Mouse (Mus musculus): ENCODE measurements at regions not wholly inside any gene's neighbourhood (a gene's known extent, or its start where the extent isn't known, plus 50 kb on each side); places are given as distances from the start of the nearest gene placed in this dataset.

DNA sequence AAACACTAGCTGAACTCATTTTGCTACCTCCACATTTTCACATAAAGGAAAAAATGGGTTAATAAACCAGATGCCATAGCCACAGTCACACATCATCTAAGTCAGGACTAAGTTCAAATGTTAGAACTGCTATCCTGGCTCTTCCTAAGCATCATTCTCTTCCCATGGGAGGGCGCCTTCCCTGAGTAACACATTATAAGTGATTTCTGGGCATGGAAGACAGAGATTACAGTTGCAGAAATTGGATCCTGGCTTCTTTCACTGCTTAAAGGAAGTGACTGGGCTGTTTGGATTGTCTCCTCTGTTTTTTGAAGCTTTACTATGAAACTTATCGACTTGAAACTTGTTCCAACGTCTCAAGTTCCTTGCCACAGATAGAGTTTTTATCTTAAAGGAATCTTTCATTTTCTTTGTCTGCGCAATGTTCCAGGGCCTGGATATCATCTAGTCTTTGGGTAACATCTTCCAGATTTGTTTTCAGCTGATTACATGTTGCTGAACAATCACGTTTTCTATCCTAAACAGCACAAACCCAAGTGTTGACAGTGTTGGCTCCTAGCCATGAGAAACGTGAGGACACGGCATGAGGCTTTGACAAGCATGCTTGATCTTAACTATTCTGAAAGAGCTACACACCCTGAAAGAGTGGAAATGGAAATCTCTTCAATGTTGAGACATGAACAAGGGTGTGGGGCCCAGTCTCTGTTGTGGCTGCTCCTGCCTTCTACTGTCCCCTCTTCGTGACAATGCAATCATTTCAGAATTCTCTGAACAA lies 700.9 kb upstream of the Zeb2 start:
- no peak overlapping the region for H3K4me3 ChIP-seq (ENCODE audit: low read depth, low read length)

DNA sequence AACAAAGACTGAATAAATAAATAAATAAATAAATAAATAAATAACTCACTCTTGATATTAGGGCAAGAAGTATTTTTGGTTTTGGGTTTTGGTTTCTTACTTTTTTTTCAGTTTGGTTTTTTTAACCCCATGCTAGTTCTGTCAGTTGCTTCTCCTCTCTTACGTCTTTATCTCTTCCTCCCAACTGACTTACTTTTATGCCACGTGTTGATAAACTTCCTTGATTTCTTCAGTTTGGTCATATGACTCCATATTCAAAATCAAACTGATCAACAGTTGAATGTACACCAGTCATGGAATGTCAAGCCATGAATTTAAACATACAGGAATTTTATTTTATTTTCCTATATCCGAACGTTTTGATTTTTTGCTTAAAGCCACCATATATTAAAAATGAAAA lies 697.5 kb upstream of the Zeb2 start:
- Histone ChIP-seq H3K9me3 (replicated peaks; ENCODE audit: control insufficient read depth, low read length) (no peaks in the 10 kb centered on the region), H3K4me3 (ENCODE audit: low read depth, low read length) (no peak overlapping the region), H3K4me2 (ENCODE audit: low read depth, low read length) (no peak overlapping the region), H3K4me1 (ENCODE audit: control insufficient read depth, insufficient read depth) (no peaks in the 10 kb centered on the region), H3K27ac (ENCODE audit: low read depth) (no peak overlapping the region), H3K27me3 (ENCODE audit: control insufficient read depth, insufficient read depth, low read length) (no peaks in the 10 kb centered on the region), H3K9ac (replicated peaks; ENCODE audit: low read depth, low read length) (no peak overlapping the region), H3K36me3 (replicated peaks; ENCODE audit: control insufficient read depth, insufficient read depth, low read length) (no peaks in the 10 kb centered on the region)
- no peak for TF ChIP-seq EP300 (IDR thresholded peaks at IDR 0.05; ENCODE audit: low read depth)
- no peak for TF ChIP-seq CTCF (IDR thresholded peaks at IDR 0.05; ENCODE audit: low read depth)
- WGBS, result 84% methylated on average over 4 of the region's 4 CpGs
- DNase-seq (ENCODE audit: low spot score), result no peak
- no peak for ATAC-seq (ENCODE audit: insufficient read depth, low read depth)

More for the DNA sequence above, 700.9 kb upstream of the Zeb2 start:
- DNase-seq (ENCODE audit: low spot score) (peak; percentile 8), ATAC-seq (ENCODE audit: insufficient read depth, low read depth) (no peak)
- Histone ChIP-seq H3K4me2 (ENCODE audit: low read depth, low read length) (no peak overlapping the region), H3K27ac (ENCODE audit: low read depth) (no peak overlapping the region), H3K9me3 (replicated peaks; ENCODE audit: control insufficient read depth, low read length) (no peaks in the 10 kb centered on the region), H3K27me3 (ENCODE audit: control insufficient read depth, insufficient read depth, low read length) (no peaks in the 10 kb centered on the region), H3K9ac (replicated peaks; ENCODE audit: low read depth, low read length) (no peak overlapping the region), H3K4me1 (ENCODE audit: control insufficient read depth, insufficient read depth) (no peaks in the 10 kb centered on the region), H3K36me3 (replicated peaks; ENCODE audit: control insufficient read depth, insufficient read depth, low read length) (no peaks in the 10 kb centered on the region)
- WGBS, result 30% methylated on average over 8 of the region's 8 CpGs
- no peak for TF ChIP-seq EP300 (IDR thresholded peaks at IDR 0.05; ENCODE audit: low read depth)
- no peak for TF ChIP-seq CTCF (IDR thresholded peaks at IDR 0.05; ENCODE audit: low read depth)

DNA sequence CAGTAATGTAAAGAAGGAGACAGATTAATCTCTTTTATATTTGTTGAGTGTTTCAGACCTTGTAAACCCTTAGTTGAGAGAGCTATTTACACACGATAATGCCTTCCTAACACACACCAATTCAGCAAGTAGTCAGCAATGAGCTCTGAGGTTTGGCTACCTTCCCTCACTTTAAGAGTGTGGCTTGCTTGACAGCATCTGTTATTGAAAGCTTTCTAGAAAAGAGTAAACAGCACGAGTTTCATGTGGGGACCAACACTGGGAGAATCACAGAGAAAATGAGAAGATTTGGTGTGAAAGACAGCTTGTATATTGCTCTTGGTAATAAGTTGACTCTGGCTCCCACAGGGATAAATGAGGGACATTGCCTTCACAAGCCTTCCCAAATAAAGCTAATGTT lies 688.1 kb upstream of the Zeb2 start:
- Histone ChIP-seq H3K4me1 (ENCODE audit: control insufficient read depth, insufficient read depth) (no peaks in the 10 kb centered on the region), H3K9ac (replicated peaks; ENCODE audit: low read depth, low read length) (no peak overlapping the region), H3K9me3 (replicated peaks; ENCODE audit: control insufficient read depth, low read length) (no peaks in the 10 kb centered on the region), H3K27me3 (ENCODE audit: control insufficient read depth, insufficient read depth, low read length) (no peaks in the 10 kb centered on the region), H3K36me3 (replicated peaks; ENCODE audit: control insufficient read depth, insufficient read depth, low read length) (no peaks in the 10 kb centered on the region), H3K27ac (ENCODE audit: low read depth) (no peak overlapping the region), H3K4me2 (ENCODE audit: low read depth, low read length) (no peak overlapping the region), H3K4me3 (ENCODE audit: low read depth, low read length) (no peak overlapping the region)
- 54% methylated on average over 2 of the region's 2 CpGs for WGBS
- DNase-seq (ENCODE audit: low spot score) (no peak), ATAC-seq (ENCODE audit: insufficient read depth, low read depth) (no peak)
- TF ChIP-seq CTCF (IDR thresholded peaks at IDR 0.05; ENCODE audit: low read depth) (no peak), EP300 (IDR thresholded peaks at IDR 0.05; ENCODE audit: low read depth) (no peak)

DNA sequence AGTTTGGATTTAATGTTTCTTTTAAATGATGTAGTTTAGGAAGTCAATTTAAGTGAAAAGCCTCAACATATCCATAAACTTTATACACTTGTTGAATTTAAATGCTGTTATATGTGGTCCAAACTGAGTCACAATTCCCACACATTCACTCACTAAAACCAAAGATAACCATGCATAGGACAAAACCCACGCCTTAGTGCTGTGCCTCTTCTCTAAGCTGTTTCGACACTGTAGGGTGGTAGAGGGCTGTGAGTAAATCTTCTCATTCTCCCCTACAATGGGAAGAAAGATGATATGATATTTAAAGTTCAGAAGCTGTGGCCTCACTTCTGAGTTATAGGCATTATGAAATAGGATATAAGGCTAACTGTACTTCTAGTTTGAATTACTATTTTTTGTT lies 682.9 kb upstream of the Zeb2 start:
- DNase-seq (ENCODE audit: low spot score) (no peak), ATAC-seq (ENCODE audit: insufficient read depth, low read depth) (no peak)
- H3K27ac ChIP-seq (ENCODE audit: low read depth), result no peak overlapping the region
- WGBS, result 59% methylated on average over 2 of the region's 2 CpGs
- H3K9ac ChIP-seq (replicated peaks; ENCODE audit: low read depth, low read length), result no peak overlapping the region
- no peaks in the 10 kb centered on the region for H3K9me3 ChIP-seq (replicated peaks; ENCODE audit: control insufficient read depth, low read length)
- no peak overlapping the region for H3K4me3 ChIP-seq (ENCODE audit: low read depth, low read length)
- no peaks in the 10 kb centered on the region for H3K27me3 ChIP-seq (ENCODE audit: control insufficient read depth, insufficient read depth, low read length)
- TF ChIP-seq EP300 (IDR thresholded peaks at IDR 0.05; ENCODE audit: low read depth) (no peak), CTCF (IDR thresholded peaks at IDR 0.05; ENCODE audit: low read depth) (no peak)
- H3K4me2 ChIP-seq (ENCODE audit: low read depth, low read length), result no peak overlapping the region
- H3K36me3 ChIP-seq (replicated peaks; ENCODE audit: control insufficient read depth, insufficient read depth, low read length), result no peaks in the 10 kb centered on the region
- no peaks in the 10 kb centered on the region for H3K4me1 ChIP-seq (ENCODE audit: control insufficient read depth, insufficient read depth)

DNA sequence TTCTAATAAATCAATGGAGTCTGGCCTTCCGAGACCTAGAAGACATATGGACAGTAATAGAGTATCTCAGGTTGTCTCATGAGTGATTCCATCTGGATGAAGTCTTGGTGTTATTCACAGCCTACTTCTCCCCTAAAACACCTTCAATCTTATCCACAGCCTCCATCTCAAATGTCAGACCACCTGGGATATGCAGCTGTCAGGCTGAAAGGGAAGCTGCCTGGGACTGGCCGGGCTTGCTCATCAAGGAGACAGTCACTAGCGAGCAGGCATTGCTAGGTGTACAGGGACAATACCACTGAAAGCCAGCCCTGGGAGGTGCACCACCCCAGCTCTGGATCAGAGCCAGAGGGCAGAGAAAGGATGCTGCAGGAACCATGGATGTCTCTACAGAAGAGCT lies 676.4 kb upstream of the Zeb2 start:
- Histone ChIP-seq H3K27me3 (ENCODE audit: control insufficient read depth, insufficient read depth, low read length) (no peaks in the 10 kb centered on the region), H3K27ac (ENCODE audit: low read depth) (no peak overlapping the region), H3K9me3 (replicated peaks; ENCODE audit: control insufficient read depth, low read length) (no peaks in the 10 kb centered on the region), H3K36me3 (replicated peaks; ENCODE audit: control insufficient read depth, insufficient read depth, low read length) (no peaks in the 10 kb centered on the region), H3K4me2 (ENCODE audit: low read depth, low read length) (no peak overlapping the region), H3K9ac (replicated peaks; ENCODE audit: low read depth, low read length) (no peak overlapping the region), H3K4me3 (ENCODE audit: low read depth, low read length) (no peak overlapping the region), H3K4me1 (ENCODE audit: control insufficient read depth, insufficient read depth) (no peaks in the 10 kb centered on the region)
- ATAC-seq (ENCODE audit: insufficient read depth, low read depth), result no peak
- DNase-seq (ENCODE audit: low spot score), result no peak
- 67% methylated on average over 3 of the region's 3 CpGs for WGBS
- TF ChIP-seq EP300 (IDR thresholded peaks at IDR 0.05; ENCODE audit: low read depth) (no peak), CTCF (IDR thresholded peaks at IDR 0.05; ENCODE audit: low read depth) (no peak)

DNA sequence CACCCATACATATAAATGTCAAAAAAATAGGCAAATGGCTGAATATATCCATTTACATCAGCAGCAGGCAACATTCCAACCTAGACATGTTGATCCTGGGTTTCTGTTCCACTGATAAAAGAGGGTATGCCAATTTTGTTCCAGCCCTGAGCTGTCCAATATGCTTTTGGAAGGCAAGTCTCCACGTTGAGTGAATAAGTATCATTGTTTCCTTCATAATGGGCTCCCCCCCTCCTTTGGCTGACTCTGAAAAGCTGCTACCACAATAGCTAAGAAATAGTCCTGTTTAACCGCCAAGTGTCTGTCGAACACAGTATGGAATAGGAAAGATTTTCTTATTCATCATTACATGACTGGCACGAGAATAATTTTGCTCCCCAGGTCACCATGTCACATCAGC lies 672.5 kb upstream of the Zeb2 start:
- 66% methylated on average over 4 of the region's 4 CpGs for WGBS
- Histone ChIP-seq H3K27ac (ENCODE audit: low read depth) (no peak overlapping the region), H3K36me3 (replicated peaks; ENCODE audit: control insufficient read depth, insufficient read depth, low read length) (no peaks in the 10 kb centered on the region), H3K4me1 (ENCODE audit: control insufficient read depth, insufficient read depth) (no peaks in the 10 kb centered on the region), H3K9ac (replicated peaks; ENCODE audit: low read depth, low read length) (no peak overlapping the region), H3K9me3 (replicated peaks; ENCODE audit: control insufficient read depth, low read length) (no peaks in the 10 kb centered on the region), H3K4me2 (ENCODE audit: low read depth, low read length) (no peak overlapping the region), H3K4me3 (ENCODE audit: low read depth, low read length) (no peak overlapping the region), H3K27me3 (ENCODE audit: control insufficient read depth, insufficient read depth, low read length) (no peaks in the 10 kb centered on the region)
- no peak for DNase-seq (ENCODE audit: low spot score)
- no peak for TF ChIP-seq CTCF (IDR thresholded peaks at IDR 0.05; ENCODE audit: low read depth)
- TF ChIP-seq EP300 (IDR thresholded peaks at IDR 0.05; ENCODE audit: low read depth), result no peak
- no peak for ATAC-seq (ENCODE audit: insufficient read depth, low read depth)
